Mouse (Mus musculus): ENCODE results near the gene Tnfrsf1a. TPM values are rescaled to one million over a fixed set of nuclear protein-coding genes. Genes with fewer than 3 reads are reported as not detected.

Tnfrsf1a gene
- polyA plus RNA-seq, 1 experiment from 2014 or later = 41.1 TPM

- Histone ChIP-seq H3K9me3 (ENCODE audit: low read length) (no peaks in the 10 kb centered on the region), H3K27ac (ENCODE audit: low read depth) (no peak overlapping the region), H3K4me2 (ENCODE audit: low read depth, low read length) (no peak overlapping the region; the same call in 1 of the 2 replicates), H3K4me1 (ENCODE audit: insufficient read depth) (peaks cover 8% of the 10 kb centered on the region; the same call in 1 of the 2 replicates), H3K36me3 (replicated peaks; ENCODE audit: insufficient read depth, low read length) (no peaks in the 10 kb centered on the region), H3K9ac (replicated peaks) (no peak overlapping the region), H3K27me3 (ENCODE audit: insufficient read depth, low read length) (peaks cover 19% of the 10 kb centered on the region), H3K4me3 (ENCODE audit: low read depth, low read length) (no peak overlapping the region)
- TF ChIP-seq CTCF (IDR thresholded peaks at IDR 0.05; ENCODE audit: low read depth) (no peak), EP300 (IDR thresholded peaks at IDR 0.05; ENCODE audit: low read depth) (no peak)
- no peak for ATAC-seq
- DNase-seq = no peak
- 20% methylated on average over 26 of the region's 26 CpGs for WGBS (ENCODE audit: insufficient replicate concordance)
These were observed 27.9 kb upstream of the Tnfrsf1a start for GRCm38 (mm10) chr6:125321114-125321855.

- H3K4me2 ChIP-seq (ENCODE audit: low read depth, low read length) = no peak overlapping the region
- no peak for ATAC-seq
These were observed 26.4 kb upstream of the Tnfrsf1a start for GRCm38 (mm10) chr6:125322794-125323193.

GRCm38 (mm10) chr6:125323547-125323946 lies 25.6 kb upstream of the Tnfrsf1a start:
- Histone ChIP-seq H3K9ac (replicated peaks) (no peak overlapping the region), H3K4me2 (ENCODE audit: low read depth, low read length) (no peak overlapping the region)
- 56% methylated on average over 6 of the region's 6 CpGs for WGBS (ENCODE audit: insufficient replicate concordance)

More at GRCm38 (mm10) chr6:125322794-125323193, 26.4 kb upstream of the Tnfrsf1a start:
- no peak overlapping the region for H3K4me3 ChIP-seq (ENCODE audit: low read depth, low read length)
- H3K9ac ChIP-seq (replicated peaks) = no peak overlapping the region
- H3K27ac ChIP-seq (ENCODE audit: low read depth) = no peak overlapping the region
- 62% methylated on average over 13 of the region's 13 CpGs for WGBS (ENCODE audit: insufficient replicate concordance)
- peaks cover 19% of the 10 kb centered on the region for H3K27me3 ChIP-seq (ENCODE audit: insufficient read depth, low read length)
- no peak for DNase-seq
- peaks cover 8% of the 10 kb centered on the region; the same call in 1 of the 2 replicates for H3K4me1 ChIP-seq (ENCODE audit: insufficient read depth)
- TF ChIP-seq EP300 (IDR thresholded peaks at IDR 0.05; ENCODE audit: low read depth) (no peak), CTCF (IDR thresholded peaks at IDR 0.05; ENCODE audit: low read depth) (no peak)
- H3K9me3 ChIP-seq (ENCODE audit: low read length) = no peaks in the 10 kb centered on the region
- no peaks in the 10 kb centered on the region for H3K36me3 ChIP-seq (replicated peaks; ENCODE audit: insufficient read depth, low read length)

GRCm38 (mm10) chr6:125325337-125325736 lies 23.8 kb upstream of the Tnfrsf1a start:
- H3K4me2 ChIP-seq (ENCODE audit: low read depth, low read length) = no peak overlapping the region
- no peaks in the 10 kb centered on the region for H3K9me3 ChIP-seq (ENCODE audit: low read length)
- H3K4me1 ChIP-seq (ENCODE audit: insufficient read depth) = peaks cover 8% of the 10 kb centered on the region; the same call in 1 of the 2 replicates
- DNase-seq (no peak), ATAC-seq (0 out of 2 replicates have a peak, but pooled peaks have one; percentile 13)
- TF ChIP-seq CTCF (IDR thresholded peaks at IDR 0.05; ENCODE audit: low read depth) = no peak
- no peak for TF ChIP-seq EP300 (IDR thresholded peaks at IDR 0.05; ENCODE audit: low read depth)
- no peaks in the 10 kb centered on the region for H3K36me3 ChIP-seq (replicated peaks; ENCODE audit: insufficient read depth, low read length)
- no peak overlapping the region for H3K9ac ChIP-seq (replicated peaks)
- no peak overlapping the region for H3K27ac ChIP-seq (ENCODE audit: low read depth)
- WGBS (ENCODE audit: insufficient replicate concordance) = 41% methylated on average over 6 of the region's 6 CpGs
- H3K27me3 ChIP-seq (ENCODE audit: insufficient read depth, low read length) = peaks cover 19% of the 10 kb centered on the region
- H3K4me3 ChIP-seq (ENCODE audit: low read depth, low read length) = no peak overlapping the region

More at GRCm38 (mm10) chr6:125323547-125323946, 25.6 kb upstream of the Tnfrsf1a start:
- no peak for TF ChIP-seq EP300 (IDR thresholded peaks at IDR 0.05; ENCODE audit: low read depth)
- no peak for TF ChIP-seq CTCF (IDR thresholded peaks at IDR 0.05; ENCODE audit: low read depth)
- Histone ChIP-seq H3K4me3 (ENCODE audit: low read depth, low read length) (no peak overlapping the region), H3K36me3 (replicated peaks; ENCODE audit: insufficient read depth, low read length) (no peaks in the 10 kb centered on the region), H3K27me3 (ENCODE audit: insufficient read depth, low read length) (peaks cover 19% of the 10 kb centered on the region), H3K9me3 (ENCODE audit: low read length) (no peaks in the 10 kb centered on the region), H3K4me1 (ENCODE audit: insufficient read depth) (peaks cover 8% of the 10 kb centered on the region; the same call in 1 of the 2 replicates), H3K27ac (ENCODE audit: low read depth) (no peak overlapping the region)
- ATAC-seq (no peak), DNase-seq (no peak)

- no peak overlapping the region for H3K27ac ChIP-seq (ENCODE audit: low read depth)
- DNase-seq (peak; percentile 53), ATAC-seq (no peak)
- no peak overlapping the region for H3K4me2 ChIP-seq (ENCODE audit: low read depth, low read length)
- no peak overlapping the region for H3K9ac ChIP-seq (replicated peaks)
- no peak overlapping the region for H3K4me3 ChIP-seq (ENCODE audit: low read depth, low read length)
- 69% methylated on average over 5 of the region's 5 CpGs for WGBS (ENCODE audit: insufficient replicate concordance)
- H3K9me3 ChIP-seq (ENCODE audit: low read length) = no peaks in the 10 kb centered on the region
- TF ChIP-seq CTCF (IDR thresholded peaks at IDR 0.05; ENCODE audit: low read depth) = peak; percentile 71
- TF ChIP-seq EP300 (IDR thresholded peaks at IDR 0.05; ENCODE audit: low read depth) = no peak
- H3K36me3 ChIP-seq (replicated peaks; ENCODE audit: insufficient read depth, low read length) = no peaks in the 10 kb centered on the region
- H3K4me1 ChIP-seq (ENCODE audit: insufficient read depth) = peaks cover 6% of the 10 kb centered on the region; the same call in 1 of the 2 replicates
- no peaks in the 10 kb centered on the region for H3K27me3 ChIP-seq (ENCODE audit: insufficient read depth, low read length)
These were observed 20.9 kb upstream of the Tnfrsf1a start for GRCm38 (mm10) chr6:125328243-125328642.

GRCm38 (mm10) chr6:125330626-125331326 lies 18.4 kb upstream of the Tnfrsf1a start:
- DNase-seq = peak; percentile 87
- H3K27ac ChIP-seq (ENCODE audit: low read depth) = peak overlapping the region; percentile 44; the same call in 1 of the 2 replicates
- TF ChIP-seq CTCF (IDR thresholded peaks at IDR 0.05; ENCODE audit: low read depth) (no peak), EP300 (IDR thresholded peaks at IDR 0.05; ENCODE audit: low read depth) (no peak)

More at GRCm38 (mm10) chr6:125330626-125331326, 18.4 kb upstream of the Tnfrsf1a start:
- H3K27me3 ChIP-seq (ENCODE audit: insufficient read depth, low read length) = no peaks in the 10 kb centered on the region
- peaks cover 6% of the 10 kb centered on the region for H3K4me1 ChIP-seq (ENCODE audit: insufficient read depth)
- peak overlapping the region; percentile 45; the same call in 1 of the 2 replicates for H3K9ac ChIP-seq (replicated peaks)
- 2% methylated on average over 39 of the region's 39 CpGs for WGBS (ENCODE audit: insufficient replicate concordance)
- H3K4me2 ChIP-seq (ENCODE audit: low read depth, low read length) = peak overlapping the region; percentile 70
- H3K36me3 ChIP-seq (replicated peaks; ENCODE audit: insufficient read depth, low read length) = no peaks in the 10 kb centered on the region
- peak overlapping the region; percentile 39 for H3K4me3 ChIP-seq (ENCODE audit: low read depth, low read length)
- no peaks in the 10 kb centered on the region for H3K9me3 ChIP-seq (ENCODE audit: low read length)
- ATAC-seq = peak; percentile 89

Data from liver, postnatal 0 days (tissue).